Mouse (Mus musculus): ENCODE measurements around the gene Nudt7.

DNA sequence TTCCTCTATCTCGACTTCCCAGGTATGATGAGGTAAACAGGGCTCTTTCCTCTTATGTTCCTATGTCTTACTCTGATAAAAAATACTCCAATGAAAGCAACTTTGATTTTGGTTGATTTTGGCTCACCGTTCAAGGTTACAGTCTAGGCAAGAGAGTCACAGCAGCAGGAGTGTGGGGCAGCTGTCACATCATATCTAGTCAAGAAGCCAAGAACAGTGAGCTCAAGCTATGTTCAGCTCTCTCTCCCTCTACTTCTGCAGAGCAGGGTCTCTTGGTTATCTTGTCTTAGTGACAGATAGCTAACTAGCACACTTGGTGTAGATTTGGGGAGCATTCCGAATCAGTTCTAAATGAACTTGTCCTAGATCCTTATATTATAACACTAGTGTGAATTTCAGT lies 30.5 kb downstream of the Nudt7 start:
- TF ChIP-seq CTCF (conservative IDR thresholded peaks at IDR 0.05 in 1 of 2, IDR thresholded peaks at IDR 0.05 in 1 of 2; ENCODE audit: low read depth in 2 of 2, low read length in 2 of 2) (no peak), POLR2A (IDR thresholded peaks at IDR 0.05; ENCODE audit: low read depth, low read length) (no peak), USF1 (IDR thresholded peaks at IDR 0.05; ENCODE audit: low read depth, low read length) (no peak), TBP (conservative IDR thresholded peaks at IDR 0.05; ENCODE audit: low read depth, low read length) (no peak), CHD2 (IDR thresholded peaks at IDR 0.05; ENCODE audit: low read length) (no peak)

All from CH12.LX (cell line).